Mouse (Mus musculus): Measurements from ENCODE around the gene Sprr2j-ps.

GRCm38 (mm10) chr3:92373613-92374012 lies 44.3 kb upstream of the Sprr2j-ps start:
- no peak for TF ChIP-seq CTCF (IDR thresholded peaks at IDR 0.05; ENCODE audit: extremely low read depth, insufficient read depth, low read length)
- no peak for TF ChIP-seq POLR2A (IDR thresholded peaks at IDR 0.05; ENCODE audit: extremely low read depth, insufficient read depth, low read length)

All from cortical plate, adult 2 months (tissue).